Mouse (Mus musculus): Measurements from ENCODE around the gene Upk3bl. TPM values are rescaled to one million over a fixed set of nuclear protein-coding genes. Genes with fewer than 3 reads are reported as not detected.

The Upk3bl gene
- total and polyA plus RNA-seq, 3 experiments = not detected

DNA sequence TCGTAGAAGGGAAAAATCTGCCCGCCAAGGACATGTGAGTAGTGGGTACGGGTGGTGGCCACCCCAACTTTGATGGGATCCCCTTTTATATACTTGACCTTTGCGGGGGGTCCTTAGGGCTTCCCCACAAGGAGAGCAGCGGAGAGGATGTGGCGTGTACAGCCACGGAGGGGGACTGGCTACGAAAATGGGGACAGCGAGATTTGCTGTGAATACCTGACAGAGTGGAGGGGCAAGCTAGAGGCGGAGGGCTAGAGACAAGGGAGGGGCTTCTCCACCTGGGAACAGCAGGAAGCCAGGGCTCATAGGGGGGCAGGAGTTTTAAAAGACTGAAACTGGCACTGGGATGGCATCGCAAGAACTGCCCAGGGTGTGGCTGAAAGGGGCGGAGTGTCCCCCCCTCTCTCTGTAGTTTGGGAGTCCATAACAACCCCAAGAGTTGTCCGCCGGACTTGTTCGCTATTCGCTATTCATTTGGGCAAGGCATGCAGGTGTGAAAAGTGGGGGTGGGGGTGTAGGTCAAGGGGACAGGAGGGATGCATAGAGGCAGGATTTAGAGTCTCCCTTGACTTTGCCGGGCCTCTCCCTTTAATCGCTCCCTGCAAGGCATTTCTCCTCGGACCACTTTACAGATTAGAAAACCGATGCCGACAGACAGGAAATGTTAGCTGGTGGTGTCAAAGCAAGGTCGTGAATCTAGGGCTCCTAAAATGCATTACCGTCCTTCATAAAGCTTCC, 30.0 kb downstream of the Upk3bl start:
- TF ChIP-seq MAZ (IDR thresholded peaks at IDR 0.05; ENCODE audit: low read depth, low read length) (no peak; the same call in 1 of the 2 replicates), KAT2A (IDR thresholded peaks at IDR 0.05; ENCODE audit: insufficient replicate concordance, low read length) (no peak), CHD1 (IDR thresholded peaks at IDR 0.05; ENCODE audit: low read depth, low read length) (no peak), TCF12 (IDR thresholded peaks at IDR 0.05; ENCODE audit: low read depth, low read length) (no peak), TBP (conservative IDR thresholded peaks at IDR 0.05; ENCODE audit: low read depth, low read length) (no peak), GABPA (IDR thresholded peaks at IDR 0.05; ENCODE audit: insufficient replicate concordance, low read depth, low read length) (no peak), MAX (IDR thresholded peaks at IDR 0.05; ENCODE audit: low read length) (no peak), IRF4 (IDR thresholded peaks at IDR 0.05; ENCODE audit: low read depth, low read length) (no peak), UBTF (IDR thresholded peaks at IDR 0.05; ENCODE audit: low read depth, low read length) (no peak), USF2 (conservative IDR thresholded peaks at IDR 0.05; ENCODE audit: low read depth, low read length) (no peak), EP300 (IDR thresholded peaks at IDR 0.05; ENCODE audit: low read length) (no peak), PAX5 (IDR thresholded peaks at IDR 0.05; ENCODE audit: low read length) (no peak), MAFK (IDR thresholded peaks at IDR 0.05; ENCODE audit: insufficient replicate concordance, low read length) (no peak), ELF1 (IDR thresholded peaks at IDR 0.05; ENCODE audit: low read depth, low read length) (no peak)
- no peak overlapping the region for H3K27ac ChIP-seq (ENCODE audit: insufficient read depth, low read depth)
- peaks cover 66% of the 10 kb centered on the region for H3K27me3 ChIP-seq (replicated peaks)
- no peaks in the 10 kb centered on the region for H3K36me3 ChIP-seq (replicated peaks in 1 of 2; ENCODE audit: control insufficient read depth in 1 of 2, insufficient read depth in 1 of 2, low read length in 1 of 2)
- H3K4me3 ChIP-seq (replicated peaks in 1 of 3; ENCODE audit: low read depth in 2 of 3, low read length in 2 of 3, poor library complexity in 1 of 3) = peak overlapping the region; percentile 30 to 85 (median 50)
- in situ Hi-C loops (cut with MboI; ENCODE audit: low pct_ligation_motif_present, low pct_unique_long_range_greater_than_20kb, low sequenced_read_pairs) (loop anchor here (5.0 kb wide), 1 partner anchor 53 kb away; the partner anchor contains the start of genes Alkbh4 and Lrwd1), dilution Hi-C loops (cut with MboI; ENCODE audit: extremely low pct_ligation_motif_present, extremely low pct_unique_long_range_greater_than_20kb, low sequenced_read_pairs) (no loop called here)
- no peak for DNase-seq (ENCODE audit: extremely low read depth)
- H3K4me2 ChIP-seq (ENCODE audit: insufficient read depth, low read depth, poor library complexity, severe bottlenecking) = peak overlapping the region; percentile 93
- peaks cover 5% of the 10 kb centered on the region for H3K9me3 ChIP-seq (replicated peaks; ENCODE audit: low read length)
- H3K79me2 ChIP-seq (replicated peaks; ENCODE audit: control insufficient read depth, extremely low read depth, insufficient read depth, poor library complexity, severe bottlenecking) = no peaks in the 10 kb centered on the region
- H3K9ac ChIP-seq (ENCODE audit: insufficient read depth, low read depth) = peak overlapping the region; percentile 51
- H3K4me1 ChIP-seq (ENCODE audit: control insufficient read depth in 1 of 2, insufficient read depth in 2 of 2) = peaks cover 5 to 30% of the 10 kb centered on the region in 2 experiments; a peak in 3 of 4 replicates

DNA sequence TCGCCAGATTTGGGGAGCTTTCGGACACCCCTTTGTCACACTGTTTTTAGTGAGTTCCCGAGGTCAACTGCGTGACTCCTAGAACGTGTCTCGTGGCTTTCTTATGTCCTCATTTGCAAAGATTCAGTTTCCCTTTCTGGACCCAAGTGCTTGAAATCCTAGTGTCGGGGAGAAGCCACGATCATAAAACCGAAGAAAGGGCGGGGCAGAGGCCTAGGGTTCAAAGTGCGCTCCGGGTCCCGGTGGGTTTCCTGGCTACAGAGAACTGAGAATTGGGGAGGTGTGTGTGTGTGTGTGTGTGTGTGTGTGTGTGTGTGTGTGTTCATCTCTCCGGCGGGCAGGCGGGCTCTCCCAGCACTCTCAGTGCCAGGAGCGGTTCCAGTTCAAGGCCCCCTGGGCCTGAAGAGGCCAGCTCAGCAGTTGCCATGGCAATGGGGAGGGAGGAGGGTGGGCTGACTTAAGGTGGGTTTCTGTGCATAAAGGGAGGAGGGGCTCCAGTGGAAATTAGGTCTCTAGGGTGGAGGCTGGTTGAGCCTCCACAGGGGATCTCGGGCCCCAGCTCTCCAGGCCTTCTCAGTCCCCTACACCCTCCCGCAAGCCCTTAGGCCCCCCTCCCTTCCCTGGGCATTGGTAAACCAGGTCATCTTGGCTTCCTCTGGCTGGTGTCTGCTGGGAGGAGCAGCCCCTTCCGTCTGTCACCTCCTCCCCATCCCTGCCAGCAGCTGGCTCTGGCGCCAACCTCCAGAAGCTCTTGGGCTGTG, 30.8 kb downstream of the Upk3bl start:
- in situ Hi-C loops (cut with MboI; ENCODE audit: low pct_ligation_motif_present, low pct_unique_long_range_greater_than_20kb, low sequenced_read_pairs) (loop anchor here (5.0 kb wide), 1 partner anchor 52 kb away; the partner anchor contains the start of genes Alkbh4 and Lrwd1), dilution Hi-C loops (cut with MboI; ENCODE audit: extremely low pct_ligation_motif_present, extremely low pct_unique_long_range_greater_than_20kb, low sequenced_read_pairs) (no loop called here)
- Histone ChIP-seq H3K79me2 (replicated peaks; ENCODE audit: control insufficient read depth, extremely low read depth, insufficient read depth, poor library complexity, severe bottlenecking) (no peaks in the 10 kb centered on the region), H3K9me3 (replicated peaks; ENCODE audit: low read length) (peaks cover 5% of the 10 kb centered on the region), H3K4me1 (ENCODE audit: control insufficient read depth in 1 of 2, insufficient read depth in 2 of 2) (peaks cover 5 to 30% of the 10 kb centered on the region in 2 experiments; a peak in 3 of 4 replicates), H3K4me3 (replicated peaks in 1 of 3; ENCODE audit: low read depth in 2 of 3, low read length in 2 of 3, poor library complexity in 1 of 3) (peak overlapping the region in 1 of 3 experiments; percentile 11), H3K9ac (ENCODE audit: insufficient read depth, low read depth) (no peak overlapping the region; the same call in 1 of the 2 replicates), H3K4me2 (ENCODE audit: insufficient read depth, low read depth, poor library complexity, severe bottlenecking) (peak overlapping the region; percentile 93), H3K27me3 (replicated peaks) (peaks cover 66% of the 10 kb centered on the region), H3K27ac (ENCODE audit: insufficient read depth, low read depth) (no peak overlapping the region), H3K36me3 (replicated peaks in 1 of 2; ENCODE audit: control insufficient read depth in 1 of 2, insufficient read depth in 1 of 2, low read length in 1 of 2) (no peaks in the 10 kb centered on the region)
- no peak for TF ChIP-seq TBP (conservative IDR thresholded peaks at IDR 0.05; ENCODE audit: low read depth, low read length)
- no peak for TF ChIP-seq ZNF384 (IDR thresholded peaks at IDR 0.05; ENCODE audit: low read depth, low read length)
- TF ChIP-seq MAX (IDR thresholded peaks at IDR 0.05; ENCODE audit: low read length) = no peak
- no peak for TF ChIP-seq MAZ (IDR thresholded peaks at IDR 0.05; ENCODE audit: low read depth, low read length)
- TF ChIP-seq ZKSCAN1 (IDR thresholded peaks at IDR 0.05; ENCODE audit: borderline replicate concordance, low read depth, low read length) = no peak
- TF ChIP-seq USF2 (conservative IDR thresholded peaks at IDR 0.05; ENCODE audit: low read depth, low read length) = no peak
- TF ChIP-seq PAX5 (IDR thresholded peaks at IDR 0.05; ENCODE audit: low read length) = no peak
- TF ChIP-seq RCOR1 (conservative IDR thresholded peaks at IDR 0.05; ENCODE audit: low read depth, low read length) = no peak
- no peak for TF ChIP-seq JUN (IDR thresholded peaks at IDR 0.05; ENCODE audit: insufficient read depth, low read depth, low read length)
- peak; percentile 73 for TF ChIP-seq BHLHE40 (IDR thresholded peaks at IDR 0.05; ENCODE audit: low read depth, low read length)
- peak; percentile 48 for TF ChIP-seq IRF4 (IDR thresholded peaks at IDR 0.05; ENCODE audit: low read depth, low read length)
- TF ChIP-seq HCFC1 (IDR thresholded peaks at IDR 0.05; ENCODE audit: low read depth, low read length) = no peak
- TF ChIP-seq MYC (IDR thresholded peaks at IDR 0.05; ENCODE audit: low read depth, low read length) = 0 out of 2 replicates have a peak, but pooled peaks have one; percentile 21
- DNase-seq (ENCODE audit: extremely low read depth) = no peak

Data from CH12.LX (cell line).